Mouse (Mus musculus): ENCODE measurements around the gene Rpl13.

GRCm38 (mm10) chr8:123064809-123065213 lies 37.3 kb upstream of the Rpl13 start:
- TF ChIP-seq CTCF (conservative IDR thresholded peaks at IDR 0.05; ENCODE audit: insufficient read depth, insufficient read length, low read depth, low read length) (no peak), POLR2A (IDR thresholded peaks at IDR 0.05; ENCODE audit: low read depth, low read length) (no peak)
